Mouse (Mus musculus) erythroblast, embryonic 14.5 days (primary cell): ENCODE measurements around the gene Ccr8.

Source experiments
- GATA1 ChIP-seq: IDR thresholded peaks from 2 replicates; pipeline ENCODE4 v1.6.1; 2012; ENCODE audit warnings: low read length, inconsistent platforms, mixed read lengths
- TAL1 ChIP-seq: IDR thresholded peaks from 3 replicates; pipeline ENCODE4 v1.6.1; 2012; ENCODE audit warnings: low read length, inconsistent platforms, mixed read lengths

- TF ChIP-seq GATA1 (no peak), TAL1 (no peak)
Observed at GRCm38 (mm10) chr9:120080546-120081108, 11.3 kb upstream of the Ccr8 start.
